Mouse (Mus musculus): ENCODE results near the gene Olfr651.
A peak's percentile ranks its signal among the peaks of the same experiment; 100 is the strongest.

DNA sequence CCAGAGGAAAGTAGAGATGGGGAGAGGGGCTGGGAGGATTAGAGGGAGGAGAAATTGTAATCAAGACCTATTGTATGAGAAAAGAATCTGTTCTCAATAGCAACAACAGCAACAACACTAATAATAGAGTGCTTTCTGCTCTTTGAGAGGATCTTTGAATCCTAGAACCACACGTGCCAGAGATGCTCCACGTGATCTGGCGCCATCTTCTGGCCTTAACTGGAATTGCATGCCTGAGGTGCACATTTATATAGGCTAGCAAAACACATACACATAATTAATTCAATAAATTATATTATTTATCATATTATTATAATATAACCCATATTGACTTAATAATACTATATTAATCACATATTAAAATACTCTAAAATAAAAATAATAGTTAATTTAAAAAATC lies 53.2 kb downstream of the Olfr651 start:
- TF ChIP-seq POLR2A (IDR thresholded peaks at IDR 0.05; ENCODE audit: extremely low read depth, insufficient read depth, low read length), result no peak
- TF ChIP-seq CTCF (IDR thresholded peaks at IDR 0.05; ENCODE audit: extremely low read depth, insufficient read depth, low read length), result peak; percentile 21; the same call in 1 of the 2 replicates
